Mouse (Mus musculus) right cerebral cortex, adult 2 months (tissue): ENCODE measurements around the gene Gucy2d.

Source experiments
- DNase-seq, 2 experiments: peaks; one replicate each; pipeline ENCODE4 v3.0.0; 2021 to 2022; ENCODE audit warnings: low spot score in 2 of 2

Gucy2d gene

GRCm38 (mm10) chr7:98513251-98513650 is 73.0 kb downstream of the Gucy2d start:
- DNase-seq, result no peak

DNA sequence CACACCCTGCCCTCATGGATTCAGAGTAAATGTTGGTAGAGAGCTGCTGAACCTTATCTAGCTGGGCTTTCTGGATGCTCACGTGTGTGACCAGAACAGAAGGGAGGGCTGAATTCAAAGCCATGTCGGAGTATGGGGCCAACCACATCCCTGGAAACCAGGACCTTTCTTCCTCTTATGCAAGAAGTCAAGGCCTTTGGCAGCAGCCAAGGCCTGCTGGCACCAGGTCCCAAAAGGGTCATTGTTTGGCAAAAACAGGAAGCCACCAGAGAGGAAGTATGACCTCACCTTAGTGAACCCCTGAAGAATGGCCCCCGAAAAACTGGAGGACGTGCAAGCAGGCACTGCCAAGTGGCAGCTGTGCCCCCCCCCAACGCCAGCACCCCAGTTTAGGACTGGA is 82.4 kb downstream of the Gucy2d start:
- DNase-seq, result no peak

DNA sequence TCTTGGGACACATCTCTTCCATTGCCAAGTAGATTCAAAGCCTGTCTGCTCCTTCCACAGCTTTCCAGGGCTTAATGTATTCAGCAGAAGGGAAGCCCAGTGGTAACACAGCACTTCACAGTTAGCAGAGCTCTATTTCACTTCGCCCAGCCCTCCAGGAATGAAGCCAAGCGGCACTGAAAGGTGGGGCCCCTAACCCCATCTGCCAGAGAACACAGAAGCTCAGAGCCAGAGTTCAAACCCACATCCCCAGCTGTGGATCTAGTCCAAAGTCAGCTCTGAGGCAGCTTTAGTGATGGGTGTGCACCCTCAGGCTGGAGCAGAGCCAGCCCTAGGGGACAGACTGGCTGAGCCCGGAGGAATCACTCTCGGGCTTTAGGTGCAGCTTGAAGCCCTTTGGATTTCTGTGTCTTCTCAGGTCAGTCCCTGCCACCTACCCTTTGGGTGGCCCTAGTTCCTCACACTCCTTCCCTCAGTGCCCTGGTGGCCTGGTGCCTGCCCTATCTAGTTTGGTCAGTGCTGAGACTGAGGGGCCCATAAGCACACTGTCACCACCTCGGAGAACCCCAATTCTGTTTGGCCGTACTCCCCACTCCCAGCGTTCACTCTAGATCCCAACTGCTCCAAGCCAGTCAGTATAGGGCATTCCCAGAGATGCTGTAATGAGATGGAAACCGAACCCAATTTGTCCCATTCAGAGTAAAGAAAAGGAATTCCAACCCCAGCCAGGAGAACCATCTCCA is 83.0 kb downstream of the Gucy2d start:
- no peak for DNase-seq

GRCm38 (mm10) chr7:98523813-98524361 is 83.7 kb downstream of the Gucy2d start:
- peak in 1 of 2 experiments; percentile 33 for DNase-seq

DNA sequence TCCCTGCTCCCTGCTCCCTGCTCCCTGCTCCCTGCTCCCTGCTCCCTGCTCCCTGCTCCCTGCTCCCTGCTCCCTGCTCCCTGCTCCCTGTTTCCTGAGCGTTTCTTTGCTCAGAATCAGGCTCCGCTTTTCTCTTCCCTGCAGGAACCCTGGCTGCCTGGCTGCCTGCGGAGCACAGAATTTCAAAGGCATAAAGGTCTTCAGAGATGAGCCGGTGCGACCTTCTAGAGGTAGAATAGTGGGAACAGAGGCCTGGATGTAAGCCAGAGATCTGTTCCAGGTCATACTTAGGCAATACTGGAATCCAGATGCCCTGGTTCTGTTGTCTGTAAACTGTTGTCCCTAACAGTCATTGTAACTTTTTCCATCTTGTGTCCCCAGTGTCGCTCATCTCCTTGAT is 84.2 kb downstream of the Gucy2d start:
- no peak for DNase-seq

GRCm38 (mm10) chr7:98524869-98525699 is 84.9 kb downstream of the Gucy2d start:
- no peak for DNase-seq
